Mouse (Mus musculus) myocyte (in vitro differentiated cells): Measurements from ENCODE around the gene Ranbp9. TPM values are rescaled to one million over a fixed set of nuclear protein-coding genes. Genes with fewer than 3 reads are reported as not detected.
A peak's percentile ranks its signal among the peaks of the same experiment; 100 is the strongest.

Experiments
- H3K27me3 ChIP-seq: one replicate; pipeline ENCODE4 v1.6.1; 2011; ENCODE audit not compliant: control insufficient read depth, insufficient read depth, insufficient read length
- H3K36me3 ChIP-seq: one replicate; pipeline ENCODE4 v1.6.1; 2011; ENCODE audit not compliant: control insufficient read depth, insufficient read depth
- H3K4me2 ChIP-seq: one replicate; pipeline ENCODE4 v1.6.1; 2011; ENCODE audit warnings: low read depth, control low read depth
- H3K4me3 ChIP-seq: one replicate; pipeline ENCODE4 v1.5.1; 2011; ENCODE audit warnings: mild to moderate bottlenecking, control low read depth, moderate library complexity
- H3K79me2 ChIP-seq: one replicate; pipeline ENCODE4 v1.6.1; 2011; ENCODE audit not compliant: control insufficient read depth, insufficient read depth
- H3ac ChIP-seq: one replicate; pipeline ENCODE4 v1.6.1; 2011; ENCODE audit not compliant: control insufficient read depth, insufficient read length
- CEBPB ChIP-seq: IDR thresholded peaks from 2 replicates; pipeline ENCODE4 v1.6.1; 2011; ENCODE audit warnings: mild to moderate bottlenecking, moderate library complexity; ENCODE audit not compliant: poor library complexity, insufficient read depth, severe bottlenecking
- E2F4 ChIP-seq: IDR thresholded peaks from one replicate; pipeline ENCODE4 v1.6.1; 2011; ENCODE audit warnings: mild to moderate bottlenecking, control low read depth, moderate library complexity; ENCODE audit not compliant: insufficient read depth
- MAX ChIP-seq: IDR thresholded peaks from one replicate; pipeline ENCODE4 v1.6.1; 2011; ENCODE audit warnings: low read depth, mild to moderate bottlenecking, control low read depth
- MYOD1 ChIP-seq, 3 experiments: IDR thresholded peaks; one replicate each; pipeline ENCODE4 v1.6.1; 2011; ENCODE audit warnings: control low read depth in 2 of 3, low read depth in 2 of 3, mild to moderate bottlenecking in 2 of 3, moderate library complexity in 1 of 3; ENCODE audit not compliant: insufficient read length in 2 of 3, control insufficient read depth in 1 of 3
- MYOG ChIP-seq, 3 experiments: IDR thresholded peaks; one replicate each; pipeline ENCODE4 v1.6.1; 2011; ENCODE audit warnings: control low read depth in 2 of 3, low read depth in 2 of 3, mild to moderate bottlenecking in 2 of 3; ENCODE audit not compliant: insufficient read length in 2 of 3, control insufficient read depth in 1 of 3, insufficient read depth in 1 of 3
- POLR2A ChIP-seq: IDR thresholded peaks from one replicate; pipeline ENCODE4 v1.6.1; 2011; ENCODE audit warnings: low read depth, mild to moderate bottlenecking, control low read depth, moderate library complexity; ENCODE audit not compliant: insufficient read length
- POLR2AphosphoS2 ChIP-seq: IDR thresholded peaks from one replicate; pipeline ENCODE4 v1.6.1; 2011; ENCODE audit warnings: low read depth, control low read depth; ENCODE audit not compliant: insufficient read length
- REST ChIP-seq: IDR thresholded peaks from one replicate; pipeline ENCODE4 v1.6.1; 2011; ENCODE audit warnings: mild to moderate bottlenecking, control low read depth, moderate library complexity; ENCODE audit not compliant: insufficient read depth, insufficient read length
- SRF ChIP-seq: IDR thresholded peaks from one replicate; pipeline ENCODE4 v1.6.1; 2011; ENCODE audit warnings: low read depth; ENCODE audit not compliant: control insufficient read depth, insufficient read length
- TCF12 ChIP-seq: IDR thresholded peaks from one replicate; pipeline ENCODE4 v1.6.1; 2011; ENCODE audit warnings: mild to moderate bottlenecking, control low read depth; ENCODE audit not compliant: poor library complexity, insufficient read depth, severe bottlenecking
- TCF3 ChIP-seq: IDR thresholded peaks from one replicate; pipeline ENCODE4 v1.6.1; 2011; ENCODE audit warnings: low read depth, control low read depth; ENCODE audit not compliant: insufficient read length
- USF1 ChIP-seq: IDR thresholded peaks from one replicate; pipeline ENCODE4 v1.6.1; 2011; ENCODE audit warnings: low read depth, mild to moderate bottlenecking, control low read depth, moderate library complexity
- polyA plus RNA-seq: library from polyadenylated mRNA; unstranded; fragments of >200 nt; fragmentation: generic; extraction: Trizol; gene quantifications from one replicate; pipeline ENCODE4 v1.2.1, GENCODE M21; 2012; ENCODE audit warnings: missing spikeins

Gene Ranbp9
- polyA plus RNA-seq, 1 experiment, result 23.1 TPM

GRCm38 (mm10) chr13:43374918-43375432 lies 106.1 kb downstream of the Ranbp9 start:
- Histone ChIP-seq H3K79me2 (no peaks in the 10 kb centered on the region), H3K4me3 (no peak overlapping the region), H3K36me3 (no peaks in the 10 kb centered on the region), H3K4me2 (no peak overlapping the region), H3K27me3 (no peaks in the 10 kb centered on the region), H3ac (no peak overlapping the region)
- no peak for TF ChIP-seq E2F4
- TF ChIP-seq CEBPB, result no peak
- no peak for TF ChIP-seq REST
- TF ChIP-seq MAX, result no peak
- no peak for TF ChIP-seq POLR2A
- no peak for TF ChIP-seq MYOD1 (IDR thresholded peaks at IDR 0.05; ENCODE audit: control insufficient read depth in 1 of 3, insufficient read length in 2 of 3, low read depth in 2 of 3)
- no peak for TF ChIP-seq USF1
- no peak for TF ChIP-seq SRF
- no peak for TF ChIP-seq POLR2AphosphoS2
- TF ChIP-seq TCF12, result no peak

- no peaks in the 10 kb centered on the region for H3K79me2 ChIP-seq
- H3ac ChIP-seq, result no peak overlapping the region
- H3K27me3 ChIP-seq, result no peaks in the 10 kb centered on the region
- TF ChIP-seq MYOD1 (IDR thresholded peaks at IDR 0.05; ENCODE audit: control insufficient read depth in 1 of 3, insufficient read length in 2 of 3, low read depth in 2 of 3) (no peak), MAX (no peak), POLR2AphosphoS2 (no peak), USF1 (no peak), CEBPB (no peak)
- no peak overlapping the region for H3K4me3 ChIP-seq
- no peak overlapping the region for H3K4me2 ChIP-seq
- no peaks in the 10 kb centered on the region for H3K36me3 ChIP-seq
Measured at GRCm38 (mm10) chr13:43374205-43374604, 106.9 kb downstream of the Ranbp9 start.

GRCm38 (mm10) chr13:43372892-43373291 lies 108.2 kb downstream of the Ranbp9 start:
- no peaks in the 10 kb centered on the region for H3K36me3 ChIP-seq
- no peaks in the 10 kb centered on the region for H3K27me3 ChIP-seq
- no peaks in the 10 kb centered on the region for H3K79me2 ChIP-seq
- TF ChIP-seq POLR2A (no peak), POLR2AphosphoS2 (no peak), SRF (no peak), MAX (no peak), TCF3 (no peak), MYOG (IDR thresholded peaks at IDR 0.05; ENCODE audit: control insufficient read depth in 1 of 3, insufficient read depth in 1 of 3, insufficient read length in 2 of 3, low read depth in 2 of 3) (no peak), E2F4 (no peak), TCF12 (no peak), MYOD1 (IDR thresholded peaks at IDR 0.05; ENCODE audit: control insufficient read depth in 1 of 3, insufficient read length in 2 of 3, low read depth in 2 of 3) (no peak)
- H3K4me2 ChIP-seq, result no peak overlapping the region
- H3ac ChIP-seq, result no peak overlapping the region
- no peak overlapping the region for H3K4me3 ChIP-seq

GRCm38 (mm10) chr13:43370063-43370462 lies 111.0 kb downstream of the Ranbp9 start:
- Histone ChIP-seq H3K4me3 (no peak overlapping the region), H3K4me2 (no peak overlapping the region), H3K79me2 (no peaks in the 10 kb centered on the region), H3K27me3 (no peaks in the 10 kb centered on the region), H3K36me3 (no peaks in the 10 kb centered on the region), H3ac (no peak overlapping the region)
- TF ChIP-seq MYOG (IDR thresholded peaks at IDR 0.05; ENCODE audit: control insufficient read depth in 1 of 3, insufficient read depth in 1 of 3, insufficient read length in 2 of 3, low read depth in 2 of 3), result no peak

- Histone ChIP-seq H3K36me3 (no peaks in the 10 kb centered on the region), H3K4me3 (peak overlapping the region; percentile 33), H3K27me3 (no peaks in the 10 kb centered on the region), H3K4me2 (peak overlapping the region; percentile 84), H3ac (peak overlapping the region; percentile 49), H3K79me2 (no peaks in the 10 kb centered on the region)
- TF ChIP-seq REST (no peak), E2F4 (no peak), TCF12 (no peak), CEBPB (no peak), MAX (no peak), POLR2A (no peak), MYOD1 (IDR thresholded peaks at IDR 0.05; ENCODE audit: control insufficient read depth in 1 of 3, insufficient read length in 2 of 3, low read depth in 2 of 3) (no peak), SRF (no peak), USF1 (no peak), MYOG (IDR thresholded peaks at IDR 0.05; ENCODE audit: control insufficient read depth in 1 of 3, insufficient read depth in 1 of 3, insufficient read length in 2 of 3, low read depth in 2 of 3) (no peak), TCF3 (no peak), POLR2AphosphoS2 (no peak)
Measured at GRCm38 (mm10) chr13:43365825-43366184, 115.3 kb downstream of the Ranbp9 start.
